Mouse (Mus musculus) ES-Bruce4 (cell line): Measurements from ENCODE around the gene Myo9b.

ENCODE experiments used
- CTCF ChIP-seq: IDR thresholded peaks from one replicate; pipeline ENCODE4 v1.8.1; 2011; ENCODE audit warnings: low read depth, low read length
- EP300 ChIP-seq: IDR thresholded peaks from 2 replicates; pipeline ENCODE4 v1.6.1; 2011; ENCODE audit warnings: low read depth, low read length; ENCODE audit not compliant: insufficient read depth
- POLR2A ChIP-seq: IDR thresholded peaks from one replicate; pipeline ENCODE4 v1.8.1; 2011; ENCODE audit warnings: low read length; ENCODE audit not compliant: insufficient read depth

GRCm38 (mm10) chr8:71369040-71369718 lies 96.7 kb downstream of the Myo9b start:
- TF ChIP-seq CTCF: no peak
- no peak for TF ChIP-seq POLR2A
- TF ChIP-seq EP300: no peak
